Mouse (Mus musculus) erythroblast, embryonic 14.5 days (primary cell): Measurements from ENCODE around the gene Slc11a1. TPM values are rescaled to one million over a fixed set of nuclear protein-coding genes. Genes with fewer than 3 reads are reported as not detected.
A peak's percentile ranks its signal among the peaks of the same experiment; 100 is the strongest.

Source experiments
- H3K27me3 ChIP-seq: 2 replicates; pipeline ENCODE4 v1.6.1; 2012; ENCODE audit warnings: inconsistent platforms; ENCODE audit not compliant: control insufficient read depth
- H3K36me3 ChIP-seq: 2 replicates; pipeline ENCODE4 v1.6.1; 2012; ENCODE audit warnings: mild to moderate bottlenecking, inconsistent platforms; ENCODE audit not compliant: control insufficient read depth
- H3K4me1 ChIP-seq: 2 replicates; pipeline ENCODE4 v1.6.1; 2012; ENCODE audit warnings: inconsistent platforms; ENCODE audit not compliant: control insufficient read depth
- H3K4me3 ChIP-seq: replicated peaks from 2 replicates; pipeline ENCODE3; 2012; ENCODE audit warnings: moderate library complexity, mild to moderate bottlenecking, inconsistent platforms
- H3K9me3 ChIP-seq: 2 replicates; pipeline ENCODE4 v1.6.1; 2012; ENCODE audit warnings: low read length, inconsistent platforms, mixed read lengths; ENCODE audit not compliant: control insufficient read depth
- GATA1 ChIP-seq: IDR thresholded peaks from 2 replicates; pipeline ENCODE4 v1.6.1; 2012; ENCODE audit warnings: low read length, inconsistent platforms, mixed read lengths
- TAL1 ChIP-seq: IDR thresholded peaks from 3 replicates; pipeline ENCODE4 v1.6.1; 2012; ENCODE audit warnings: low read length, inconsistent platforms, mixed read lengths
- polyA plus RNA-seq: library from polyadenylated mRNA; stranded (reverse); fragments of >175 nt; gene quantifications from 2 replicates; pipeline ENCODE4 v1.2.3, GENCODE M21; 2012

Gene Slc11a1
- polyA plus RNA-seq, 1 experiment = 0.93 TPM

DNA sequence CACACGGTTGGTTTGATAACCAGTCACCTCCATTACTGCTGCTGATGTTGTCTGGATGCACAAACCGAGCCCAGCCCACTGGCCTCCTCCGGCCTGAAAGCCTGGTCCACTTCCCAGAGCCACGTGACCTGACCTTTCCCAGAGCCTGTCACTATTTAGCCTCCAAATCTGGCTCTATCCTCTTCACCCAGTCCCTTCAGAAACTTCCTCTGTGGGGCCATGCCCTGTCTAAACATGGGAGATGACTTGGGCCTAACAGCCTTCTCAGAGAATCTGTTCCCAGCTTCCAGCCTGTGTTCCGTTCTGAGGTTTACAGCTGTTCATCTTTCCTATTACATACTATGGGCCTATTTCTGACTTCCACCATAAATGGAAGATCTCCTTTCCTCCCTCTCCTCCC, 11.6 kb upstream of the Slc11a1 start:
- TF ChIP-seq GATA1 (no peak), TAL1 (no peak)
- Histone ChIP-seq H3K4me1 (peaks cover 12% of the 10 kb centered on the region), H3K36me3 (no peaks in the 10 kb centered on the region), H3K27me3 (peaks cover 9% of the 10 kb centered on the region), H3K9me3 (no peaks in the 10 kb centered on the region), H3K4me3 (no peak overlapping the region)

DNA sequence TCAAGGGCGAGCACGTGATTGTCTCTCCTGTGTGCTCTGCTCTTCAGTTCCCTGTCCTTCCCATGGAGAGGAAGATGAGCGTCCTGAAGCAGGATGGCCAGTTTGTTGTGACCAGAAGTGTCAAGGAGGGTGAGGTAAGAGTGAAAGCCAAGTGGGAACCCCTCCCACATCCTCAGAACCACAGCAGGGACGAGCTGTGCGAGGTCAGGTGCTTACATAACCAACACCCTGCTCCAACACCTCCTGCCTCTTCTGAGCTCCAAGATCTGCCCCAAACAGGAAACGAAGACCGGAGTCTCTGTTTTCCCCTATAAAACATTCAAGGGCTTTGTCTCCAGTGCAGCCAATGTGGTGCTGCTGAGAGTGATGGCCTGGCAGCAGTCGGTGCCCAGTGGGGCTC, 10.7 kb upstream of the Slc11a1 start:
- TF ChIP-seq TAL1 = no peak
- TF ChIP-seq GATA1 = no peak
- H3K4me1 ChIP-seq = peaks cover 16% of the 10 kb centered on the region

GRCm38 (mm10) chr1:74367886-74368645, 6.9 kb upstream of the Slc11a1 start:
- TF ChIP-seq GATA1 = no peak; the same call in 1 of the 2 replicates
- no peak for TF ChIP-seq TAL1
- Histone ChIP-seq H3K4me1 (peaks cover 16% of the 10 kb centered on the region), H3K36me3 (no peaks in the 10 kb centered on the region), H3K9me3 (no peaks in the 10 kb centered on the region), H3K27me3 (peaks cover 11% of the 10 kb centered on the region), H3K4me3 (peak overlapping the region; percentile 53)

More for the DNA sequence above, 10.7 kb upstream of the Slc11a1 start:
- peaks cover 9% of the 10 kb centered on the region for H3K27me3 ChIP-seq
- H3K36me3 ChIP-seq = no peaks in the 10 kb centered on the region
- H3K9me3 ChIP-seq = no peaks in the 10 kb centered on the region
- H3K4me3 ChIP-seq = no peak overlapping the region

DNA sequence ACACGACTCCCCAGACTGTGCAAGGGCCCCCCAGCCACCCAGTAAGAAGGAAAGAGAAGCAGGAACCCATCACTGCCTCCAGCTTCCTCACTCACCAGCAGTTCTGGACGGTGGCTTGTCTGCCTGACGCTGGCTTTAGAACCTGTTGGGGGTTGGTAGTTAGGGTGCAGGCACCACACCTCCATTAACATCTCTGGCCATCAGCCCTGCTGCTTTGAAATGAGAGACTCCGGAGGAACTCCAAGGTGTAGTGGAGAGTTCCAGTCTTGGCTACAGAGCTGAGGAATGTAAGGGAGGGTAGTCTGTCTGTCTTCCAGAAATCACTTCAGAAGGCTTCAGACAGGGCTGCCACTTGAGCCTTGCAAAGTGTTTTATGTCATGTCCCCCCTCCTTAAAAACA, 5.0 kb upstream of the Slc11a1 start:
- Histone ChIP-seq H3K27me3 (peaks cover 13% of the 10 kb centered on the region), H3K4me1 (peaks cover 16% of the 10 kb centered on the region), H3K4me3 (no peak overlapping the region), H3K9me3 (no peaks in the 10 kb centered on the region), H3K36me3 (no peaks in the 10 kb centered on the region)
- TF ChIP-seq GATA1 (no peak), TAL1 (no peak)

GRCm38 (mm10) chr1:74373372-74373771, 1.6 kb upstream of the Slc11a1 start:
- Histone ChIP-seq H3K4me1 (peaks cover 4% of the 10 kb centered on the region), H3K4me3 (no peak overlapping the region)
- TF ChIP-seq GATA1 = no peak
- TF ChIP-seq TAL1 = no peak

GRCm38 (mm10) chr1:74375561-74375960, 566 bp downstream of the Slc11a1 start:
- H3K4me1 ChIP-seq = peaks cover 7% of the 10 kb centered on the region
- TF ChIP-seq TAL1 = no peak
- no peak for TF ChIP-seq GATA1
- no peaks in the 10 kb centered on the region for H3K36me3 ChIP-seq
- no peaks in the 10 kb centered on the region for H3K9me3 ChIP-seq
- H3K27me3 ChIP-seq = peaks cover 7% of the 10 kb centered on the region
- H3K4me3 ChIP-seq = no peak overlapping the region

More at GRCm38 (mm10) chr1:74373372-74373771, 1.6 kb upstream of the Slc11a1 start:
- Histone ChIP-seq H3K9me3 (no peaks in the 10 kb centered on the region), H3K36me3 (no peaks in the 10 kb centered on the region), H3K27me3 (peaks cover 7% of the 10 kb centered on the region)

- TF ChIP-seq TAL1 = no peak
- TF ChIP-seq GATA1 = no peak
- H3K4me3 ChIP-seq = no peak overlapping the region
- peaks cover 11% of the 10 kb centered on the region for H3K4me1 ChIP-seq
- H3K27me3 ChIP-seq = peaks cover 10% of the 10 kb centered on the region
- no peaks in the 10 kb centered on the region for H3K9me3 ChIP-seq
- no peaks in the 10 kb centered on the region for H3K36me3 ChIP-seq
Measured at GRCm38 (mm10) chr1:74376396-74376795, 1.4 kb downstream of the Slc11a1 start.

DNA sequence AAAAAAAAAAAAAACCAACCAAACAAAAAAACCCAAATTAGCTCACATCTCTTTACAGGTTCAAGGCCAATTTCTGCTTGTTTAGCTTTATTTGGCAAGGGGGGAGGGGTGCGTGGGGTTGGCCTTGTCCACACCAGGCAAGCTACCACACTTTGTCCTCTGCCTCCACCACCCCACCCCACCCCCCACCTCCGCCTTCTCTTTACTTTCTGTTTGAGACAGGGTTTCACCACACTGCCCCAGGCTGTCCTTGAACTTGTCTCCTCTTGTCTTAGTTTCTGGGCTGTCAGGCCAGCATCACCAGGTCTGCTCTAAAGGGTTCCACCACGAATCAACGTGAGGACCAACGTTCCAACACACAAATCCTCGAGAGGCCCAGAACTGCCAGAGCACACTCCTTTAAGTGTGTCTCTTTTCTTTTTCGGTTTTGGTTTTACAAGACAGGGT, 4.1 kb downstream of the Slc11a1 start:
- H3K4me3 ChIP-seq = no peak overlapping the region
- H3K9me3 ChIP-seq = no peaks in the 10 kb centered on the region
- peaks cover 11% of the 10 kb centered on the region; the same call in 1 of the 2 replicates for H3K27me3 ChIP-seq
- peaks cover 27% of the 10 kb centered on the region for H3K4me1 ChIP-seq
- no peak for TF ChIP-seq GATA1
- no peak for TF ChIP-seq TAL1
- H3K36me3 ChIP-seq = no peaks in the 10 kb centered on the region

DNA sequence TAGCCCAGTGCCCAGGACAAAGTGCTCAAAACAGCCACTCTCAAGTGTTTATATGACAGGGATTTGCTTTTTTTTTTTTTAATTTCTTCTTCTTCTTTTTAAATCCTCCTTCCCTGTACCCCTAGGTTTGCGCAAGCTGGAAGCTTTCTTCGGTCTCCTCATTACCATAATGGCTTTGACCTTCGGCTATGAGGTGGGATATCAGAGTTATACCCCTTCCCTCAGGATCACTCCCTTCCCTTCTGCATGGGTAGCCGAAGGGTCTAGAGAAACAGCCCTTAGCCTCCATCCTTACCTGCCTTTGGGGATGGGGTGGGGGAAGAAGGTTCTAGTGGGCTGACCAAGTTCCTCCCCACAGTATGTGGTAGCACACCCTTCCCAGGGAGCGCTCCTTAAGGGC, 5.5 kb downstream of the Slc11a1 start:
- Histone ChIP-seq H3K4me3 (no peak overlapping the region), H3K36me3 (no peaks in the 10 kb centered on the region), H3K4me1 (peaks cover 37% of the 10 kb centered on the region), H3K9me3 (no peaks in the 10 kb centered on the region), H3K27me3 (peaks cover 8% of the 10 kb centered on the region; the same call in 1 of the 2 replicates)
- TF ChIP-seq TAL1 = no peak
- TF ChIP-seq GATA1 = no peak

DNA sequence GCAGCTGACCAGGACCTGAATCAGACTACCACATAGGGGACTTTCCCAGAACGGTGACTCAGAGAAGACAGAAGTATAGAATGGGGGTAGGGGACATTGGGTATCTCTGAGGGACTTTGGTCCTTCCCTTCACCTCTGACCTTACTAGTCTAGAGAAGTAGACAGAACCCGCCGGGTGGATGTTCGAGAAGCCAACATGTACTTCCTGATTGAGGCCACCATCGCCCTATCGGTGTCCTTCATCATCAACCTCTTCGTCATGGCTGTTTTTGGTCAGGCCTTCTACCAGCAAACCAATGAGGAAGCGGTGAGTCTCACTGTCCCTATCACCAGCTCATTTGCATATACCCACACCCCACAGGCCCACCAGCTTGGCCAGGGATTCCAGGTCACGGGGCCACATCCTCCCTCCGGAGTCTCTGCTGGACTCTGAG, 6.6 kb downstream of the Slc11a1 start:
- no peak for TF ChIP-seq GATA1
- TF ChIP-seq TAL1 = no peak
- H3K4me1 ChIP-seq = peaks cover 42% of the 10 kb centered on the region
- 0 out of 2 replicates have a peak, but pooled peaks cover 6% of the 10 kb centered on the region for H3K27me3 ChIP-seq
- no peaks in the 10 kb centered on the region for H3K9me3 ChIP-seq
- H3K36me3 ChIP-seq = no peaks in the 10 kb centered on the region
- no peak overlapping the region for H3K4me3 ChIP-seq
